Mouse (Mus musculus): ENCODE measurements around the gene Mup8. TPM values are rescaled to one million over a fixed set of nuclear protein-coding genes. Genes with fewer than 3 reads are reported as not detected.
"Not testable (repeated sequence)": the region's sequence is repeated elsewhere in the genome, so short reads cannot be mapped to it uniquely, and the experiment has no call there.

Gene Mup8
- not detected for total RNA-seq (2022)

DNA sequence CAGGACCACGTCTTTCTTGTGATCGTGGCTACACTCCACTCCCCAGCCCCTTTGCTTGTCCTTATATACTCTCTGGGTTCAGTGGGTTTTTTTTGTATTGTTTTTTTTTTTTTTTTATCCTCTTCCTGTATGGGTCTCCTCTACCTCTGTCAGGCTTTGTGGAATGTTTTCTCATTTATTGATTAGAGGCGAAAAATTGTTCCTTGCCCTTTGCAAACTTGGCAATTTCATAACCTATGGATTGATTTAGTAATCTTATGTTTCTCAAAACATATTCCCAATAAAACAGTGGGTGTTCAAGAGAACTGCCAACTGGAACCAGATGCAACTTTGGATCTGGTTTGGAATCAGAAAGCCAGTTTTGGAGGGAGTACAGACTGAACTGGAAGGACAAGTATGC, at the start of gene Mup8:
Gene Mup8, minus strand, starts transcription at position 101 of the 400 bp plus-strand sequence.
- not testable (repeated sequence) for DNase-seq

DNA sequence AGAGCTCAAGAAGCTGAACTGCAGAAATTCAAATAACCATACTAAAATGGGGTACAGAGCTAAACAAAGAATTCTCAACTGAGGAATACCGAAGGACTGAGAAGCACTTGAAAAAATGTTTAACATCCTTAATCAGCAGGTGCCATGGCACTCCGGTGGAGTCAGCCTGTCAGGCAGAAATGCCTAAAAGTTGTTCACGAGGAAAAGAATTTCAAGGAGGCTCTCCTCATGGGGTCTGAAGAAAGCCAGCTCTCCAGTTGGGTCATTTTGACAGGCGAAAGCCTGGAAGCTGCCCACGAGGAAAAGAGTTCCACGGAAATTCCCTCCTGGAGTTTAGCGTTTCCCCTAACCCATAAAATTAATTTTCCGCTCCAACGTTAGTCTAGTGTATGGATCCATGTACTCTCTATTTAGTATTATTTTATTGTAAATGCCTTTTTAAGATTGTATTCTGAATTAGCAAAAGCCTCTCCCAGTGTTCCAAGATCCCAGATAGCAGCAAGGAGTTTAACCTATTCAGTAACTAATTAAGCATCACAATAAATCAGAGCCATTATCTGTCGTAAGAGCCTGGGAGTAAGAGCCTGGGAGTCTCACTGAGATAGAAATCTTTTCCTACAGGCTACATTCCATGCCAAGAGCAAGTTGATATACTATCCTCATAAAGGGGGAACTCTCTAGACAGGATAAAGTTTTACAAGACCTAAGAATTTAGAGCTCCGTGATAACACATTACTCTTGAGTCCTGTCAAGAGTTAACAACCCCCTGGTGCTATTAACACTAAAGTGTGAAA, 43.8 kb upstream of the Mup8 start:
- not testable (repeated sequence) for DNase-seq

DNA sequence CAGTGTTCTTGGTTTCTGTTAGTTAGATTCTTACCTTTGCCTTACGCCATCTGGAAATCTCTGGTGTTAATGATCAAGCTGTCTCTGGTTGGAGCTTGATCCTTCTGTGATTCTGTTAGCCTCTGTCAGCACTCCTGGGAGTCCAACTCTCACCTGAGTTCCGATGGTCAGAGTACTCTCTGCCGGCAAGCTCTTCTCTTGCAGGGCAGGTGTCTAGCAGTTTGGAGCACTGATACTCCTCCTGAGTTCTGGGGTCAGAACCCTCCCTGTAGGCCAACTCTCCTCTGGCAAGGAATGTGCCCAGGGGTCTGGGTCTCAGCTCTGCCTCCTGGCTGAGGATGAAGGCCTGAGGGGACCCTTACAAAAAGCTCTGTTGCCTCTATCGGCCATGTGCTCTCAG, 40.3 kb upstream of the Mup8 start:
- DNase-seq, result not testable (repeated sequence)

Other genes with a start within 250 kb of the Mup8 start
- 10 to 100 TPM in 1 of 4 experiments, under 1 TPM in 1, not detected in 2; 0.46 to 21.9 TPM for gene Mup7, start 152.1 kb downstream of the Mup8 start, total RNA-seq (2022)
- gene Mup2, start 68.3 kb downstream of the Mup8 start, total RNA-seq (2022), result 1 to 10 TPM in 1 of 4 experiments, not detected in 3; 1.5 TPM
- gene Mup9, start 199.4 kb upstream of the Mup8 start, total RNA-seq (2022), result 1 to 10 TPM in 2 of 4 experiments, under 1 TPM in 1, not detected in 1; 0.55 to 3.0 (median 2.4) TPM